In genomic region chr9:66237742-66238141, GRCm38 (mm10) we compare ENCODE assay signal across 21 mouse cellular contexts.
DNase-seq lines count a peak whose midpoint lies in the region; ATAC-seq and TF ChIP-seq lines count a peak whose summit lies in the region.
"Had no signal": no experiment of that assay in that cellular context is flagged by ENCODE, and none has a peak within 500 bp of the region (broad histone marks: within the 10 kb centered on the region; RNA-seq: fewer than 3 reads in every experiment).

No protein-coding gene starts in this region.

- H3K36me3 ChIP-seq in hindbrain, postnatal 0 days (ENCODE audit: insufficient read depth, low read length) = no peaks in the 10 kb centered on the region
- no peaks in the 10 kb centered on the region for H3K36me3 ChIP-seq in hindbrain, embryonic 13.5 days
- H3K36me3 ChIP-seq in liver, postnatal 0 days (replicated peaks; ENCODE audit: insufficient read depth, low read length) = peaks cover 11% of the 10 kb centered on the region
- H3K36me3 ChIP-seq in liver, embryonic 11.5 days (ENCODE audit: control insufficient read depth, insufficient read depth, low read length) = no peaks in the 10 kb centered on the region
- H3K36me3 ChIP-seq: heart, embryonic 15.5 days; limb, embryonic 13.5 days; midbrain, embryonic 10.5 days; neural tube, embryonic 12.5 days had no signal

- no peak for TF ChIP-seq EP300 in liver, postnatal 0 days (IDR thresholded peaks at IDR 0.05; ENCODE audit: low read depth)

- no peaks in the 10 kb centered on the region for H3K27me3 ChIP-seq in hindbrain, postnatal 0 days (ENCODE audit: insufficient read depth, low read length)
- H3K27me3 ChIP-seq in hindbrain, embryonic 13.5 days = no peaks in the 10 kb centered on the region
- no peaks in the 10 kb centered on the region for H3K27me3 ChIP-seq in liver, postnatal 0 days (ENCODE audit: insufficient read depth, low read length)
- no peaks in the 10 kb centered on the region for H3K27me3 ChIP-seq in liver, embryonic 11.5 days (replicated peaks; ENCODE audit: control insufficient read depth, insufficient read depth, low read length)
- H3K27me3 ChIP-seq: heart, embryonic 15.5 days; limb, embryonic 13.5 days; neural tube, embryonic 12.5 days had no signal

- no peak overlapping the region for H3K9ac ChIP-seq in hindbrain, postnatal 0 days (replicated peaks; ENCODE audit: low read length)
- no peak overlapping the region for H3K9ac ChIP-seq in hindbrain, embryonic 13.5 days
- H3K9ac ChIP-seq in liver, postnatal 0 days (replicated peaks) = no peak overlapping the region
- H3K9ac ChIP-seq in liver, embryonic 11.5 days (ENCODE audit: low read depth, low read length) = no peak overlapping the region
- H3K9ac ChIP-seq: heart, embryonic 15.5 days; limb, embryonic 13.5 days; neural tube, embryonic 12.5 days had no signal

- no peak overlapping the region for H3K4me3 ChIP-seq in hindbrain, postnatal 0 days (ENCODE audit: low read length)
- H3K4me3 ChIP-seq in hindbrain, embryonic 13.5 days = no peak overlapping the region
- H3K4me3 ChIP-seq in liver, postnatal 0 days (ENCODE audit: low read depth, low read length) = no peak overlapping the region
- H3K4me3 ChIP-seq in liver, embryonic 11.5 days (ENCODE audit: low read depth, low read length) = no peak overlapping the region
- H3K4me3 ChIP-seq: heart, embryonic 15.5 days; limb, embryonic 13.5 days; midbrain, embryonic 10.5 days; neural tube, embryonic 12.5 days had no signal

- 61% methylated on average over 1 of the region's 1 CpGs for WGBS in hindbrain, postnatal 0 days
- WGBS in hindbrain, embryonic 13.5 days = 59% methylated on average over 1 of the region's 1 CpGs
- whole genome bisulfite sequencing in liver, postnatal 0 days (ENCODE audit: insufficient replicate concordance) = 54% methylated on average over 1 of the region's 1 CpGs
- WGBS in liver, embryonic 11.5 days = 41% methylated on average over 1 of the region's 1 CpGs

- DNase-seq in hindbrain, postnatal 0 days (ENCODE audit: low spot score) = no peak
- DNase-seq in liver, postnatal 0 days = no peak
- no peak for DNase-seq in liver, embryonic 11.5 days (ENCODE audit: low spot score)
- peak; percentile 17 for DNase-seq in ZHBTc4 (ENCODE audit: low read depth, low spot score)
- DNase-seq in frontal cortex, postnatal 14 days (ENCODE audit: low spot score in 2 of 2) = no peak
- no peak for DNase-seq in B cell, adult 2 months
- DNase-seq: adrenal gland, adult 2 months; cerebellum, adult 2 months; cerebellum, postnatal 36 days; heart, adult 11 months; kidney, adult 9 months; kidney, postnatal 4 days; lung, adult 2 months; right cerebral cortex, postnatal 4 days had no signal

- no peak overlapping the region for H3K4me2 ChIP-seq in hindbrain, postnatal 0 days (ENCODE audit: low read depth, low read length)
- no peak overlapping the region for H3K4me2 ChIP-seq in hindbrain, embryonic 13.5 days
- H3K4me2 ChIP-seq in liver, postnatal 0 days (ENCODE audit: low read depth, low read length) = no peak overlapping the region
- no peak overlapping the region for H3K4me2 ChIP-seq in liver, embryonic 11.5 days
- H3K4me2 ChIP-seq: heart, embryonic 15.5 days; limb, embryonic 13.5 days; neural tube, embryonic 12.5 days had no signal

- no peak for ATAC-seq in hindbrain, postnatal 0 days
- ATAC-seq in hindbrain, embryonic 13.5 days (ENCODE audit: low FRiP score) = no peak
- no peak for ATAC-seq in liver, postnatal 0 days
- ATAC-seq in liver, embryonic 11.5 days (replicated peaks; ENCODE audit: low FRiP score) = no peak
- ATAC-seq: CD4-positive, CD25-positive, alpha-beta regulatory T cell, adult 4 months; forebrain, embryonic 16.5 days had no signal

- H3K27ac ChIP-seq in hindbrain, postnatal 0 days = no peak overlapping the region
- no peak overlapping the region for H3K27ac ChIP-seq in hindbrain, embryonic 13.5 days
- H3K27ac ChIP-seq in liver, postnatal 0 days (ENCODE audit: low read depth) = no peak overlapping the region
- H3K27ac ChIP-seq in liver, embryonic 11.5 days (ENCODE audit: low read depth, low read length) = no peak overlapping the region
- H3K27ac ChIP-seq: heart, embryonic 15.5 days; limb, embryonic 13.5 days; midbrain, embryonic 10.5 days; neural tube, embryonic 12.5 days had no signal

- no peaks in the 10 kb centered on the region for H3K4me1 ChIP-seq in hindbrain, postnatal 0 days (ENCODE audit: insufficient read depth, low read length)
- H3K4me1 ChIP-seq in hindbrain, embryonic 13.5 days (replicated peaks) = no peaks in the 10 kb centered on the region
- peaks cover 18% of the 10 kb centered on the region for H3K4me1 ChIP-seq in liver, postnatal 0 days (ENCODE audit: insufficient read depth)
- peaks cover 23% of the 10 kb centered on the region for H3K4me1 ChIP-seq in liver, embryonic 11.5 days (replicated peaks; ENCODE audit: control insufficient read depth, insufficient read depth, low read length)
- H3K4me1 ChIP-seq: neural tube, embryonic 12.5 days had no signal

- TF ChIP-seq CTCF in hindbrain, postnatal 0 days (IDR thresholded peaks at IDR 0.05; ENCODE audit: low read depth) = peak; percentile 8; the same call in 1 of the 2 replicates
- peak; percentile 29 for TF ChIP-seq CTCF in liver, postnatal 0 days (IDR thresholded peaks at IDR 0.05; ENCODE audit: low read depth)

- no peaks in the 10 kb centered on the region for H3K9me3 ChIP-seq in hindbrain, postnatal 0 days (ENCODE audit: low read length)
- H3K9me3 ChIP-seq in hindbrain, embryonic 13.5 days = no peaks in the 10 kb centered on the region
- 0 out of 2 replicates have a peak, but pooled peaks cover 3% of the 10 kb centered on the region for H3K9me3 ChIP-seq in liver, postnatal 0 days (ENCODE audit: low read length)
- H3K9me3 ChIP-seq in liver, embryonic 11.5 days (ENCODE audit: control insufficient read depth, low read length) = no peaks in the 10 kb centered on the region
- H3K9me3 ChIP-seq: heart, embryonic 15.5 days; limb, embryonic 13.5 days; midbrain, embryonic 10.5 days; neural tube, embryonic 12.5 days had no signal
